Comparison of ENCODE assay signal across 23 mouse cellular contexts in the genomic region with DNA sequence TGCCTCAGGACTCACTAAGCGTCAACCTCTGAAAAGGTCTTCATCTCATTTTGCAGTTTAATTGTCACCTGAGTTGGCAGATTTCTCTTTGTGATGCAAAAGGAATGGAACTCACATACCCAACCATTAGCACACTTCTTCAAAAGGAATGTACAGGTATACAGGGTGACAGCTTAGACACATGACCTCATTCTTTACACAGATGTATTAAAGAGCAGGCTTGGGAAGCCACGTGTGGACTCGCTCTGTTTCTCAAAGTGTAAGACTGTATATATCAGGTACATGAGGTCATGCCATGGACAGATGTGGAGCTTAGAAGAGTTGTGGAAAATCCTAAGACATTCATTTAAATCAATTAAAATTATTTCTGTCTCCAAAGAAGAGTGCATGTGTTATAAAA.
"Had no signal": no experiment of that assay in that cellular context is flagged by ENCODE, and none has a peak within 500 bp of the region (broad histone marks: within the 10 kb centered on the region; RNA-seq: fewer than 3 reads in every experiment).

No protein-coding gene starts in this region.

- H3K4me2 ChIP-seq: heart, embryonic 12.5 days; hindbrain, embryonic 12.5 days; hindbrain, embryonic 14.5 days; intestine, embryonic 15.5 days; limb, embryonic 12.5 days; liver, embryonic 11.5 days had no signal

- H3K9me3 ChIP-seq: heart, embryonic 10.5 days; heart, embryonic 12.5 days; hindbrain, embryonic 10.5 days; hindbrain, embryonic 12.5 days; intestine, embryonic 15.5 days; limb, embryonic 10.5 days; limb, embryonic 12.5 days had no signal

- H3K27me3 ChIP-seq: heart, embryonic 12.5 days; hindbrain, embryonic 12.5 days; intestine, embryonic 15.5 days; limb, embryonic 12.5 days had no signal

- ATAC-seq: hindbrain, embryonic 16.5 days; inflammation-experienced regulatory T-cells, adult 6 months; intestine, embryonic 15.5 days; intestine, postnatal 0 days had no signal

- H3K4me1 ChIP-seq: heart, embryonic 10.5 days; heart, embryonic 12.5 days; hindbrain, embryonic 10.5 days; hindbrain, embryonic 12.5 days had no signal

- H3K4me3 ChIP-seq: gastrocnemius, adult 2 months; heart, embryonic 10.5 days; heart, embryonic 12.5 days; hindbrain, embryonic 10.5 days; hindbrain, embryonic 12.5 days; intestine, embryonic 15.5 days; limb, embryonic 10.5 days; limb, embryonic 12.5 days had no signal

- H3K36me3 ChIP-seq: heart, embryonic 10.5 days; heart, embryonic 12.5 days; hindbrain, embryonic 10.5 days; hindbrain, embryonic 12.5 days; intestine, embryonic 15.5 days; limb, embryonic 10.5 days; limb, embryonic 12.5 days had no signal

- H3K27ac ChIP-seq: gastrocnemius, adult 2 months; heart, embryonic 10.5 days; hindbrain, embryonic 10.5 days; hindbrain, embryonic 12.5 days; hindbrain, embryonic 14.5 days; intestine, embryonic 15.5 days; limb, embryonic 10.5 days; limb, embryonic 12.5 days had no signal

- DNase-seq: gastrocnemius, adult 2 months; gastrocnemius, postnatal 10 days; gastrocnemius, postnatal 25 days; heart, adult 18-20 months; heart, postnatal 10 days; heart, postnatal 4 days; kidney, adult 18-20 months; kidney, adult 8-10 months; kidney, postnatal 10 days; layer of hippocampus, adult 9-11 months; liver had no signal

- H3K9ac ChIP-seq: heart, embryonic 12.5 days; hindbrain, embryonic 12.5 days; hindbrain, embryonic 14.5 days; intestine, embryonic 15.5 days; limb, embryonic 12.5 days had no signal
